Mouse (Mus musculus) retina, postnatal 1 day (tissue): ENCODE results near the gene Slc48a1.

Source experiments
- DNase-seq: peaks from one replicate; pipeline ENCODE4 v3.0.0-alpha.2; 2012

The Slc48a1 gene

DNA sequence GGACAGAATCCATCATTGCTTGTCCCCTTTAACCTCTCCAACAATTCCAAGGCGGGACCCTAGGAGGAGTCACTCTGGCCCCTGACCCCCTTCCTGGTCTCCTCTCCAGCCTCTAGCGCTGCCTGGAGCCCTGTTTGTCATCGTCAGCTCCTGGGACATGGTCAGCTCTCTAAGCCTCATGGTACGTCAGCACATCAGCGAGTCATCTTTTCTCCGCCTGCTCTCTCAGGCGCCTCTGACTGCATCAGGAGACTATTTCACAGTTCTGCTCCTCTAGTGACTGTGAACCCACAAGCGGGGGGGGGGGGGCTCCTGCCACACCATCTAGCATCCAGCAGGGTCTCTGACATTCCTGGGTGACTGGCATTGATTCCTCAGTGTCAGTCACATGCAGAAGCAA is 23.0 kb upstream of the Slc48a1 start:
- peak; percentile 41 for DNase-seq

DNA sequence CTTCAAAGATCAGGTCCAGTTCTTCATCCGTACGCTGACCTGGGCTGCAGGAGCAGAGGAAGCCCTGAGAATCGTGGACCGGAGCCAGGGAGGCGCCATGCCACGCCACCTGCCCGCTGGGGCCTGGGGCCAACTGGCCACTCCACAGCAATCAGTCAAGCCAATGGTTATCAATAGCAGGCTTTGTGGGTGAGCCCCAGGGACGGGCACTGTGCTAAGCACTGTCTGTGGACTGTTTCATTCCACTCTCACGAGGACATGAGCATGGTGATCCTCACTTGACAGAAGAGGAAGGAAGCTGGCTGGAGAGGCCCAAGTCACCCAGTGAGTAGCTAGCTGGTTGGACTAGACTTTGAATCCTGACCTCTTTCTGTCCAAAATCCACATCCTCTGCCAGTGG is 18.3 kb upstream of the Slc48a1 start:
- DNase-seq = no peak

GRCm38 (mm10) chr15:97760952-97761351 is 17.4 kb upstream of the Slc48a1 start:
- DNase-seq = no peak

DNA sequence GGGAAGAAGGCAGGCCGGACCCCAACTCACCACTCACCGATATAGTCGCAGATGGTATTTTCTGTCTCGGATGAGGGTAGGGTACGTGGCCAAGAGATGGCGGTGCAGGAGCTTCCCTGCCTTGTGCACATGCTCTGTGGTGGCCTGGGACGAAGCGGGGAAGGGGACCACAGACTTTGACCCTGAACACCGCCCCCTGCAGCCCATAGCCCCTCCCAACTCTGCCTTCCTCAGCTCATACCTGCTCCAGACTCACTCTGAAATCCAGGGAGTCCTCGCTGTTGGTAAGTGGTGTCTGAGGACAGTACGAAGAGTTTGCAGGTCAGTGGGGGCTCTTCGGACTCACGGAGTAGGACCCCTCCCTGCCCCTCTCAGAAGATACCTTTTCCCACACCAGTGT is 16.9 kb upstream of the Slc48a1 start:
- no peak for DNase-seq

GRCm38 (mm10) chr15:97762733-97763132 is 15.6 kb upstream of the Slc48a1 start:
- no peak for DNase-seq

- DNase-seq = no peak
Measured at GRCm38 (mm10) chr15:97763256-97764049, 14.9 kb upstream of the Slc48a1 start.

GRCm38 (mm10) chr15:97764532-97764931 is 13.8 kb upstream of the Slc48a1 start:
- no peak for DNase-seq

- DNase-seq = no peak
Measured at GRCm38 (mm10) chr15:97765090-97765794, 13.1 kb upstream of the Slc48a1 start.

DNA sequence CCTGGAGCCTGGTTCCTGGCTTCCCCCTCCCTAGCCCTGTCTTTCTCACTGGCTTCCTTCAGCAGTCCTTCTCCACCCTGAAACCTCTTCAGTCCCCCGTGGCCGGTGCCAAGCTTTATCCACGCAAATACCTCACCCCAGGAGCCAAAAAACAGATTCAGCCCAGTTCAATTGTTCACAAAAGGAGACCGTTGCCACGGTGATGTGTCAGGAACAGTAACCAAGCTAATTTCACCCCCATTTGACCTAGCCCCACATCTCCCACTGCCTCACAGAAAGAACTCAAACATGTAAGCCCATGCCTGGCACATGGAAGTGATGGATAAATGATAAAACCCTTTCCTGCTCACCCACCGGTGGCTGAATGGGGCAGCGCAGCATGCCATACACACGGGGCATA is 12.1 kb upstream of the Slc48a1 start:
- DNase-seq = peak; percentile 64

- DNase-seq = no peak
Measured at GRCm38 (mm10) chr15:97766594-97767279, 11.6 kb upstream of the Slc48a1 start.

DNA sequence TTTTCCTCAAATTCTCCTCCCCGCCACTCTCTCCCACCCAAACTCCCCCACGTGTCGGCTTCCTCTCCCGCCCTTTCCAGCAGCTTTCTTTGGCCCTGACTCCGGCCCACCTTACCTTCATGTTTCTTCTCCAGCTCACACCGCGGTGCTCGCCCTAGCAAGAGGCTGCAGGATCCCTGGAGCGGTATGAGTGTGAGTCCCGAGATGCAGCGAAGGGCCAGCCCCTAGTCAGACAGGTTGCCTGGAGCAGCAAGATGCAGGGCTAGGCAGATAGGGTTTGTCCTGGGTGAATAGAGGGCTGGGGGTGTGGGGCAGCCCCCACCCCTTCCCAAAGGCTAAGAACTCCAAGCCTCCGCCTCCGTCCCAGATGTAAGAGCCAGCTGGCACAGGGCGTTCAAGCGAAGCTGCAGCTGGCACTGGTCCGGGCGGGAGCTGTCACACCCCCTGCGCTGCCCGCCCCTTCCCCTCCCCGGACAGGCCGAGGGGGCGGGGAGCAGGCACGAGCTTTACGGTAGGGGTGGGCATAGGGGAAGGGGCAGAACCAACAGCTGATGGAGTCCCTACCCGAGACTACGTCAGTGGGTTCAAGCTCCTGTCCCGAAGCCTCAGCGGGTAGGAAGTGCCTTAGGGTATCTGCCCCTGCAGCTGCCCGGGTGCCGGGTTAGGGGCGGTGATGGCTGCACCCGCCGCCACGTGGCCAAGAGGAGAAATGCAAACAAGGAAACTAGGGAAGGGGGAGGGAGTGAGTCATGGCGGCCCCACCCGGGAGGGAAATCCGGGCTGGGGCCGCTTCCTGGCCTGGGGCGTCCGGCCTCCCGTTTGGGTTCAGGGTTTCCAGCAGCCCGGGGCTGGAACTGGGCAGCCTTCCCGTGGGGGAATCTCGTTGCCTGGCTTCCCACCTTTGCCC is 10.8 kb upstream of the Slc48a1 start, which contains the start of gene Rapgef3:
TSS of gene Rapgef3 (minus strand) at position 693 of the 907 bp plus-strand sequence.
- DNase-seq = peak; percentile 88

DNA sequence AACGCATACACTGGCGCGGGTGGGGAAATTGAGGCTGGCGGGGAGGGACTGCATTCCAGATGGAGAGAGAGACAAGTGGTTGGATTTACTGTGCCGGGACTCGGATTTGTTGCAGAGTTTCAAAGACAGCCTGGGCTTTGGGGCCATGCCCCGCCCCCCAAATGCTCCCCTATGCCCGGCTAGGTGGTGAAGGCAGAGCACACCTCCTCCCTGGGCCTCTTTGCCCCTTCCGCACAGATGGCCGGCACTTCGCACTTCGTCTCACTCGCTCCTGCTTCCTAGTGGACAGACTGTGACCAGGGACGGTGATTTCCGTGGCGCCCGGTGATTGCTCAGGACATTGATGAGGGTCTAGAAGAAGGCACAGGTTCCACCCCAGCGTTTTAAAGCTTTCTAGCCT is 10.1 kb upstream of the Slc48a1 start:
- DNase-seq = peak; percentile 55

- DNase-seq = no peak
Measured at GRCm38 (mm10) chr15:97770280-97770679, 8.0 kb upstream of the Slc48a1 start.

GRCm38 (mm10) chr15:97773108-97773507 is 5.2 kb upstream of the Slc48a1 start:
- peak; percentile 90 for DNase-seq

GRCm38 (mm10) chr15:97773961-97774370 is 4.4 kb upstream of the Slc48a1 start:
- no peak for DNase-seq

DNA sequence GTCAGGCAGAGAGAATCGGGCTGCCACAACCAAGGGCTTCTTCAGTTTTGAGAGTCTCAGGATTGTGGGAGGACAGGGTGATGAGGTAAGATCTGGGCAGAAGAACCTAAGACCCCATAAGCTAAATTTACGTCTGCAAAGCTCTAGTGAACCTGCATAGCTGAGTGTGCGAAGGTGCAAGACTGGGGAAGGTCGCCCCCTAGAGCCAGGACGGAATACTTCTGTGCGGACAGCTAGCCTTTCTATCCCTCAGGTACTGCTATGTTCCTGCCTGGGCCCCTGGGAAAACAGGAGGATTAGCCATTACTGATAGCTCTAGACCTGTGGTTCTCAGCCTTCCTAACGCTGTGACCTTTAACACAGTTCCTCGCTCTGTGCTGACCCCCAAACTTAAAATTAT is 1.8 kb upstream of the Slc48a1 start:
- peak; percentile 75 for DNase-seq

- DNase-seq = no peak
Measured at GRCm38 (mm10) chr15:97776919-97777318, 1.4 kb upstream of the Slc48a1 start.

DNA sequence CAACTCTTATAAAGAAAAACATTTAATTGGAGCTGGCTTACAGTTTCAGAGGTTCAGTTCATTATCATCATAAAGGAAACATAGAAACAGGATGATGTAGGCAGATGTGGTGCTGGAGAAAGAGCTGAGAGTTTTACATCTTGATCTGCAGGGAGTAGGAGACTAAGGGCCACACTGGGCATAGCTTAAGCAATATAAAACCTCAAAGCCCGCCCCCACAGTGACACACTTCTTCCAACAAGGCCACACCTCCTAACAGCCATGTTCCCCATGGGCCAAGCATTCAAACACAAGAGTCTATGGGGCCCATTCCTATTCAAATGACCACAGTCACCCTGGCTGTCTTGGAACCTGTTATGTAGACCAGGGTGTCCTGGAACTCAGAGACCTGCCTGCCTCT is 1.3 kb downstream of the Slc48a1 start:
- no peak for DNase-seq

- DNase-seq = no peak
Measured at GRCm38 (mm10) chr15:97780611-97781031, 2.3 kb downstream of the Slc48a1 start.

GRCm38 (mm10) chr15:97781961-97782748 is 3.8 kb downstream of the Slc48a1 start:
- DNase-seq = peak; percentile 45

GRCm38 (mm10) chr15:97782749-97783105 is 4.4 kb downstream of the Slc48a1 start:
- DNase-seq = peak; percentile 73

- peak; percentile 92 for DNase-seq
Measured at GRCm38 (mm10) chr15:97784092-97784559, 5.8 kb downstream of the Slc48a1 start.
